Mouse (Mus musculus) forebrain, postnatal 0 days (tissue): ENCODE measurements around the gene Mrgpra2a. TPM values are rescaled to one million over a fixed set of nuclear protein-coding genes. Genes with fewer than 3 reads are reported as not detected.

Experiments
- ATAC-seq: fragments of 200-750 bp; cut with Nextera tagmentation; 2 replicates; pipeline ENCODE4 v1.8.0; 2017; ENCODE audit warnings: mild to moderate bottlenecking, moderate library complexity
- DNase-seq: peaks from one replicate; pipeline ENCODE4 v3.0.0-alpha.2; 2015
- H3K27ac ChIP-seq: fragments of 300-500 bp; sonication (generic); 2 replicates; pipeline ENCODE4 v1.5.1; 2014; ENCODE audit warnings: low read depth, mild to moderate bottlenecking, antibody characterized with exemption, low read length, moderate library complexity, mixed read lengths
- H3K27me3 ChIP-seq: fragments of 300-500 bp; sonication (generic); 2 replicates; pipeline ENCODE4 v1.6.1; 2014; ENCODE audit warnings: mild to moderate bottlenecking, low read length, mixed read lengths; ENCODE audit not compliant: insufficient read depth
- H3K36me3 ChIP-seq: fragments of 300-500 bp; sonication (generic); 2 replicates; pipeline ENCODE4 v1.6.1; 2014; ENCODE audit warnings: mild to moderate bottlenecking, moderate library complexity; ENCODE audit not compliant: insufficient read depth
- H3K4me1 ChIP-seq: fragments of 300-500 bp; sonication (generic); 2 replicates; pipeline ENCODE4 v1.6.1; 2014; ENCODE audit warnings: antibody characterized with exemption; ENCODE audit not compliant: insufficient read depth
- H3K4me2 ChIP-seq: fragments of 300-500 bp; sonication (generic); 2 replicates; pipeline ENCODE4 v1.6.1; 2014; ENCODE audit warnings: low read depth, mild to moderate bottlenecking, moderate library complexity
- H3K4me3 ChIP-seq: fragments of 300-500 bp; sonication (generic); 2 replicates; pipeline ENCODE4 v1.5.1; 2014; ENCODE audit warnings: low read depth, low read length, mixed read lengths
- H3K9ac ChIP-seq: fragments of 300-500 bp; sonication (generic); 2 replicates; pipeline ENCODE4 v1.6.1; 2014; ENCODE audit warnings: mild to moderate bottlenecking
- H3K9me3 ChIP-seq: fragments of 300-500 bp; sonication (generic); 2 replicates; pipeline ENCODE4 v1.6.1; 2016; ENCODE audit warnings: low read length
- CTCF ChIP-seq: sonication (generic); IDR thresholded peaks from 2 replicates; pipeline ENCODE4 v1.5.1; 2016; ENCODE audit warnings: antibody characterized with exemption, control low read depth, low read depth
- WGBS: fragments of 180-500 bp; shearing (Covaris S2); extraction: QIAGEN DNeasy Blood & Tissue Kit; methylation state at CpG from one replicate; pipeline ENCODE4 v1.1.7; 2014; 5-methylcytosine and 5-hydroxymethylcytosine counted together
- polyA plus RNA-seq: library from polyadenylated mRNA; unstranded; fragments of >200 nt; fragmentation: Nextera tagmentation; extraction: Ambion mirVana; gene quantifications from 2 replicates; pipeline ENCODE4 v1.2.1, GENCODE M21; 2015
- total RNA-seq: library from RNA; depleted of rRNA; stranded (reverse); fragments of >200 nt; gene quantifications from 2 replicates; pipeline ENCODE4 v1.2.3, GENCODE M21; 2014; rRNA removed

Gene Mrgpra2a
- total and polyA plus RNA-seq, 2 experiments from 2014 or later = not detected

- Histone ChIP-seq H3K4me3 (no peak overlapping the region), H3K4me2 (no peak overlapping the region), H3K27me3 (no peaks in the 10 kb centered on the region), H3K9ac (no peak overlapping the region), H3K4me1 (no peaks in the 10 kb centered on the region), H3K36me3 (no peaks in the 10 kb centered on the region), H3K9me3 (no peaks in the 10 kb centered on the region), H3K27ac (no peak overlapping the region)
- ATAC-seq = no peak
- no peak for DNase-seq
- no peak for TF ChIP-seq CTCF
- WGBS = 60% methylated on average over 2 of the region's 2 CpGs
Measured at GRCm38 (mm10) chr7:47410602-47411001, 41.3 kb downstream of the Mrgpra2a start.

- Histone ChIP-seq H3K27me3 (no peaks in the 10 kb centered on the region), H3K4me1 (no peaks in the 10 kb centered on the region), H3K4me3 (no peak overlapping the region), H3K9ac (no peak overlapping the region), H3K4me2 (no peak overlapping the region), H3K27ac (no peak overlapping the region), H3K9me3 (no peaks in the 10 kb centered on the region), H3K36me3 (no peaks in the 10 kb centered on the region)
- TF ChIP-seq CTCF = no peak
- ATAC-seq (no peak), DNase-seq (no peak)
- WGBS = 44% methylated on average over 1 of the region's 1 CpGs
Measured at GRCm38 (mm10) chr7:47409545-47409944, 42.4 kb downstream of the Mrgpra2a start.

- H3K4me1 ChIP-seq = no peaks in the 10 kb centered on the region
- no peaks in the 10 kb centered on the region for H3K27me3 ChIP-seq
- TF ChIP-seq CTCF = no peak
- no peak overlapping the region for H3K4me3 ChIP-seq
- no peaks in the 10 kb centered on the region for H3K36me3 ChIP-seq
- no peak overlapping the region for H3K9ac ChIP-seq
- no peak for ATAC-seq
- H3K9me3 ChIP-seq = no peaks in the 10 kb centered on the region
- H3K4me2 ChIP-seq = no peak overlapping the region
- H3K27ac ChIP-seq = no peak overlapping the region
- DNase-seq = no peak
Measured at GRCm38 (mm10) chr7:47401125-47401524, 50.8 kb downstream of the Mrgpra2a start.

Other genes starting within 250 kb of the Mrgpra2a start
- not detected in 2 replicates for gene Mrgpra6, start 247.2 kb downstream of the Mrgpra2a start, total RNA-seq
- not detected in 2 replicates for gene Mrgpra6, start 247.2 kb downstream of the Mrgpra2a start, polyA plus RNA-seq
- not detected in 2 replicates for gene Mrgpra9, start 199.3 kb downstream of the Mrgpra2a start, total RNA-seq
- not detected in 2 replicates for gene Mrgpra9, start 199.3 kb downstream of the Mrgpra2a start, polyA plus RNA-seq
- gene Mrgpra1, start 97.9 kb downstream of the Mrgpra2a start, total RNA-seq = not detected in 2 replicates
- not detected in 2 replicates for gene Mrgpra1, start 97.9 kb downstream of the Mrgpra2a start, polyA plus RNA-seq
- not detected in 2 replicates for gene Mrgpra2b, start 76.7 kb upstream of the Mrgpra2a start, total RNA-seq
- gene Mrgpra2b, start 76.7 kb upstream of the Mrgpra2a start, polyA plus RNA-seq = not detected in 2 replicates
- gene Mrgpra3, start 149.2 kb upstream of the Mrgpra2a start, total RNA-seq = not detected in 2 replicates
- gene Mrgpra3, start 149.2 kb upstream of the Mrgpra2a start, polyA plus RNA-seq = not detected in 2 replicates